Mouse (Mus musculus): ENCODE results near the gene Mpo.

DNA sequence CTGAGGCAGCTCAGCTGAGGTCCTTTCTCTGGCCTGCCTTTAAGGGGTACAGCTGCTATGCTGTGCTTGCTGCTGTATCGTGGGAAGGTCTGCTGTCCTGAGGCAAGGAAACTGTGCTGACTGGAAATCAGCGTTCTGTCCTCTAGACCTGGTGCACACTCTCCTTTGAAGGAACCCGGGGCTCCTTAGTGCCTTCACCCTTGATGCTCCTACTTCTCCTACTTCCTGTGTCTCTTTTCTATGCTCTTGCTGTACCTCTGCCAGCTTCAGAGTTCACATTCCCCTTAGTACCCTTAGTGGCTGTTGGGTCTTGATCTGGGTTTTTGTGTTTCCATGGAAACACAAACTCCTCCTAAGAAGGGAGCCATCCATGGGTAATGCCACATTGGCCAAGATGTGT is 49.7 kb upstream of the Mpo start:
- TF ChIP-seq POLR2A (IDR thresholded peaks at IDR 0.05; ENCODE audit: insufficient read depth, low read depth, low read length) (no peak), CTCF (IDR thresholded peaks at IDR 0.05) (no peak), EP300 (IDR thresholded peaks at IDR 0.05; ENCODE audit: insufficient read depth, low read depth, low read length) (no peak)

All from heart, adult 2 months (tissue).